Mouse (Mus musculus): ENCODE measurements around the gene Cd2.

Gene Cd2

GRCm38 (mm10) chr3:101228868-101229550, 58.7 kb downstream of the Cd2 start:
- peak; percentile 13 for DNase-seq (ENCODE audit: low read depth, low spot score)

GRCm38 (mm10) chr3:101228066-101228465, 59.7 kb downstream of the Cd2 start:
- no peak for DNase-seq (ENCODE audit: low read depth, low spot score)
